Mouse (Mus musculus) ES-CJ7 (cell line): ENCODE measurements at regions not wholly inside any gene's neighbourhood (a gene's known extent, or its start where the extent isn't known, plus 50 kb on each side); places are given as distances from the start of the nearest gene placed in this dataset.

Experiments used
- DNase-seq: peaks from one replicate; pipeline ENCODE4 v3.0.0; 2011; ENCODE audit warnings: low read depth, low spot score

DNA sequence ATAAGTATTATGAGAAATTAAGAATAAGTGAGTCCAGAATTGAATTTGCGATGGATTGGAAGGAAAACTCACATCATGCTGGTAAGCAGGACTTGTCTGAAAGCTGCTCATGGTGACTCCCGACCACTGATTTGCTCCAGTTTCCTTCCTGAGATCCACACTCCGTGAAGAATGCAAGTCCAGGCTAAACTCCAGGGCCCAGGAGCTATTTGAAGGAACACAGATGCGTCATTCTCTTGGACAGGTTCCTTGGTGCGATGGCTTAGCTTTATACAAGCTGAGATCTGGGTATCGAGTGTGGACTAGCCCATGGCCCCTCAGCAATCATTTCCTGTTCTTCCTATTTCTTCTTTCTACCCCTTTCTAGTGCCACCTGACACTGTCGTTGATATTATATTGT, 192.3 kb upstream of the Zfp64 start:
- no peak for DNase-seq

DNA sequence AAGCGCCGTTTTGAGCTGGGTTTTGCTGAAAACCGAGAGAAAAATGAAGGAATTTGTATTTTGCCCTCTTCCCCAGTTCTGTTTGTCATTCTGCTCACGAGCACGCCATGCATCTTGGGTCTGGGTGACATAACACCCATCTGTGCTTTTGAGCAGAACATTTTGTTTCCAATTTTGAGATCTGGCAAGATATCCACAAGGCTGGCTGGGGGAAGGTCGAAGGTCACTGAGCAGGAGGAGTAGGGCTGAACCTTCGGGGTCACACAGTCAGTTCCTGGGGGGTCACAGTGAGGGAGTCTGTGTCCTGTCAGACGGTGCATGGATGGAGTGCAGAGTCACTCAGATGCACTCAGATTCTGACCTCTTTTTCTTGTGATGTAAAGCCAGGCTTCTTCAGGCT, 186.8 kb upstream of the Zfp64 start:
- DNase-seq, result no peak

DNA sequence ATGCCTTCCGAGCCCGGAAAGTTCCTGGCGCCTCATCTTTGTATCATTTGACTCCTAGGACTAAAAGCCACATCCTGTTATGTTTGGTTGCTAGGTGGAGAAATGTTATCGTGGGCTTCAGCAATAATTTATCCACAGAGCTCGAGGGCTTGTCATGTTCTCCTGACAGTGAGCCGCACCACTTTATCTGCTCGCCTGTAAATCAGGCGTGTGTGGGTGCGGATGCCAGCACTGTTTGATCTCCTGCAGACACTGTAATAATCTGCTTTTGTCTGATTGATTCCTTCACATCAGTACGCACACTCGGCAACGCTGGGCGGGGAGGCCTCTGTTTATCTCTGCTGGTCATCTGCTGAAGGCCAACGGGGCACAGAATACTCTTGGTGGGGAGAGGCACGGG, 178.5 kb upstream of the Zfp64 start:
- DNase-seq, result no peak

DNA sequence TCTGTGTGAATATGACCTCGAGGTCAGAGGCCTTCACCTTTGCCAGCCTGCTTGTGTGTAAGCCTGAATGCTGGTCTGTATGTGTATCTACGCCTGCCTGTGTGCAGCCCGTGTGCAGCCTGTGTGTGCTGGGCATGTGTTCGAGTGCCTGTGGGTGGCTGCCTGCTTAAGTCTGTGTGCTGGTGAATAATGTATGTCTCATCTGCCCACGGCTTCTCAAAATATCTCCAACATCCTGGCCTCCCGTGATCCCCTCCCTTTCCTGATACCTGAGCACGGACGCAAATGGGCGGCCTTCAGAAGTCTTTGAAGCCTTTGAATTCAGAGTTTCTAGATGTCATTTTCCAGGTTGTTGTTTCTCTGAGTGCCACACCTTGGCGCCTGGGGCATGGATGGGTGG, 170.1 kb upstream of the Zfp64 start:
- no peak for DNase-seq

DNA sequence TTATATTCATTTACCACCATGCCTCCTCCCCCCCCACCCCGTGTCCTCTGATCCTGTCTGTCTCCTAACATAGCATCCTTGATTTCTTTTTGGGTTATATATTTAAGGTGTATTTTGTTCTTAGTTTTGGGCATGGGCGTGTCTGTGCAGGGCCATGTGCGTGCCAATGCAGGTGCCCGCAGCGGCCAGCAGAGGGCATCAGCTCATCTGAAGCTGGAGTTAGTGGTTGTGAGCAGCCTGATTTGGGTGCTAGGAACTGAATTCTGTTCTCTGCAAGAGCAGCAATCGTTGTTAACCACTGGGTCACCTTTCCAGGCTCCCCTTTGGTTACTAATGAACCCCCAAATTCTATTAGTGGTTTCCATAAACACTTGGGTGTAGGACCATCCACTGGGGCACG, 167.5 kb upstream of the Zfp64 start:
- DNase-seq, result peak; percentile 55

DNA sequence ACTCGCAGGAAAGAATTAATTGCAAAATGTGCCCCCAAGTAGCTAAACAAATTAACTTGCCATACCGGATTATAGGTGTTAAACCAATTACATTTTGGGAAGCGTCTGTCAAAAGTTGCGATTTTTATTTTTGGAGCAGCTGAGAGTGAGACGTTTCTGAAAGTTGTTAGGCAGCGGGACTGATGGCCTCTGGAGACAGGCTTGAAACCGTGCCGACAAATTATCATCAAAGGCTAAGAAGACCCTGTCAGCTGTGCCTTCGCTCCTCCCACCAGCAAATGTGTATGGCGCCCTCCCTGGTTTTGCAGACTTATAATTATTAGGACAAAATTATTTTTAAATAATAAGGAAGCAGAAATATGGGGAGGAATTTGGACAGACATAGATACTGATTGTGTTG, 161.5 kb upstream of the Zfp64 start:
- DNase-seq, result no peak

DNA sequence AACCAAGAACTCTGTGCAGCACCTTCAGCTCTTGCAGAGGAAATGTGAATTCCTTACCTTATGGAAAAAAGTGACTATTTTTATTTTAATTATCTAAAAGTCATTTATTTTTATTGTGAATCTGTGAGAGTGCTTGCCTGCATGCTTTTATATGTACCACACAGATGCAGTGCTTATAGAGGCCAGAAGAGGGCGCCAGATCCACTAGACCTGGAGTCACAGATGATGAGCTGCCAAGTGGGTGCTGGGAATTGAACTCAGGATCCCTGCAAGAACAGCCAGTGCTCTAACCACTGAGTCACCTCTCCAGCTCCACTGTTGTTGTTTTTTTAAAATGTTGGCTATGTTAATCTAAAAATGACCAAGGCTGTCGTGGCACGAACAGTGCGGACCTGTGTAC, 153.7 kb upstream of the Zfp64 start:
- DNase-seq, result peak; percentile 69

DNA sequence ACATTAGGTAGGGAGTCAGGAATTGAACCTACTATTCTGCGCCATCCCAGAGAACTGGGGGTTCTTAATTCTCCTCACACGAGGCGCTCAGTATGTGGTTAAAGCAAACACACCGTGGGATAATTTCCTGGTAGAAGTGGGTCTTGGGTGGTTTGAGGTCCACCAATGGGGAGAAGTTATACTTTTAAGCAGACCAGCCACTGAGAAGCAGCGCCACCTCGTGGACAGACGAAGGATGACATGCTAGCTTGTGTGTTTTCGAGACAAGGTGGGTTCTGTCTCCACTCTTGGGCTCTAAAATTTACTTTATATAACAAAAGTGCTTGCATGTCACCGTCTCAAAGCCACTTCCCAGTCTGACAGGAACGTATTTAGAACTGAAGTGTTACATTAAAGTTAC, 152.7 kb upstream of the Zfp64 start:
- peak; percentile 79 for DNase-seq

DNA sequence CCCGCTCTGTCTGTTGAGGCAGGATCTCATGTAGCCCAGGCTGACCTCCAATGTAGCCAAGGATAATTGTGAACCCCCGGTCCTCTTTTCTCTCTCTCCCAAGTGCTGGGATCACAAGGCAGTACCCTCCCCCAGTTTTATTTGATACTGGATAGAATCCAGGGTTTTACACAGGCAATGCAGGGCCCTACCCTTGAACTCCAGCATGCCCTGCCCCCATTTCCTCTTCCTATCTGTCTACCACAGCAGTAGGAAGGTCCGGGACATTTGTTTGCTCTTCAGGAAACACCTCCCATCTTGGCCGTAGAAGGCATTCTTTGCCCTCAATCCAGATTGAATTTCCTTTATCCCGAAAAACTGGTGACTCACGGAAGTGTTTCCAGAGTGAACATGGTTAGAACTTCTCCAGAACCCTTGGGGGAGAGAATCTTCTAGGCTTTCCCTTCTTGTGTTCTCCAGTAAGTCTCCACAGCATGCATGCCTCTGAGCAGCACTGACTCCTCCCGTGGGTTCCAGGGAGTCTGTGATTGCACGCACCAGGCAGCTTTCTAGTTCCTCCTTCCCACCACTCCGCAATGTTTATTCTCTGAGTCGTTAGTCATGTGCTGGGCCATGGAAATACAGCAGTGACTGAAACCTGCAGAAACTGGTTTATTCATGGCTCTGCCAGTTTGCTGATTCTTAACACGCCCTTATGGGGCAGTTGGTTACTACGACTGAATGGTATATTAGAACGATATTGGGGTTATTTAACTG, 146.3 kb upstream of the Zfp64 start:
- DNase-seq, result peak; percentile 68

DNA sequence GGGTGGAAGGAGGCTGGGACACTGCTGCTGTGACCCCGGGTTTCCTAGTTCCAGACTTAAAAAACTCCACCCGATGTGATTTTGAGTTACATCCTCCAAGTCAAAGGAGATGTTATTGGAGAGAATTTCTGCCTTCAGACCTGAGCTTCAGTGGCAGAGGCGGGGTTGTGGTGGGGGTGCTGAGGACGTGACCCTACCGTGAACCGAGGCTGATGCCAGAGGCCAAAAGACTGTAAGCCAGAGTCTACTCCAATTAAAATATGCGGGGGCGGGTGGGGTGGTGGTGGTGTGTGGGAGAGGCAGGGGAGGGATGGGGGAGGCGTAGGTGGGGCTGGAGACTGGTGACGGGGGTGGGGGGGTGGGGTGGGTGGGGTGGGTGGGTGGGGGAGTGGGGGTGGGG, 145.1 kb upstream of the Zfp64 start:
- DNase-seq, result peak; percentile 82

DNA sequence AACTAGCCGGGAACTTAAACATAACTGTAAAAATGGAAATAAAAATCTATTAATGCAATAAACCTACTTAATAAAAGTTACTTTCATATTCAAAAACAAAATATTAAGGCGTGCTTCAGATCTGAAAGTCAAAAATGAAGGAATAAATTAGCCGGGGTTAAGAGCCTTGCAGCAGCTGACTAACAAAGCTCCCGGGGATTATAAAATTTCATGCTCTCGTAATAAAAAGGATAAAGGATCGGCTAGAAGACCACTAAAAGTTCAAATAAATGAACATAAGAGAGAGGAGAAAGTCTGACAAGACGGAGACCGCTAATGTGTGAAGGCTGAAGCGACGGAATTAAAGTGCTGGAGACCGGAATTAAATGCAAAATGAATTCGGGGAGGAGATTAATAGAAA, 144.3 kb upstream of the Zfp64 start:
- no peak for DNase-seq

DNA sequence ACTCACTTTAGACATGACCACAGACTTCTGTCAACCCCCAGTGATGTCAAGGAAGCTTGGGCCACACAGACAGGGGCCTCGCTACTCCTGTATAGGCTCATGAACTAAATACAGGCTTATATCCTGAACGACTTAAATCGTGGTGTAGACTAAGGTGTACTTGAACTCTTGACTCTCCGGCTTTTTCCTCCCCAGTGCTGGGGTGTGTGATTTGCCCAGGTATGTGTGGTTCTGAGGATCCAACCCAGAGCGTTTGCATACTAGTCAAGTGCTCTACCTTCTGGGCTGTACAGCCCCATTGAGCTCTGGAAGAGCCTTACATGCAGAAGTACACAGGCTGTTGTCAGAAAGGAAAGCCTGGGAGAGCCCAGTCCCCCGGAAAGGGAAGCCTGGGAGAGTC, 143.2 kb upstream of the Zfp64 start:
- DNase-seq, result peak; percentile 58

DNA sequence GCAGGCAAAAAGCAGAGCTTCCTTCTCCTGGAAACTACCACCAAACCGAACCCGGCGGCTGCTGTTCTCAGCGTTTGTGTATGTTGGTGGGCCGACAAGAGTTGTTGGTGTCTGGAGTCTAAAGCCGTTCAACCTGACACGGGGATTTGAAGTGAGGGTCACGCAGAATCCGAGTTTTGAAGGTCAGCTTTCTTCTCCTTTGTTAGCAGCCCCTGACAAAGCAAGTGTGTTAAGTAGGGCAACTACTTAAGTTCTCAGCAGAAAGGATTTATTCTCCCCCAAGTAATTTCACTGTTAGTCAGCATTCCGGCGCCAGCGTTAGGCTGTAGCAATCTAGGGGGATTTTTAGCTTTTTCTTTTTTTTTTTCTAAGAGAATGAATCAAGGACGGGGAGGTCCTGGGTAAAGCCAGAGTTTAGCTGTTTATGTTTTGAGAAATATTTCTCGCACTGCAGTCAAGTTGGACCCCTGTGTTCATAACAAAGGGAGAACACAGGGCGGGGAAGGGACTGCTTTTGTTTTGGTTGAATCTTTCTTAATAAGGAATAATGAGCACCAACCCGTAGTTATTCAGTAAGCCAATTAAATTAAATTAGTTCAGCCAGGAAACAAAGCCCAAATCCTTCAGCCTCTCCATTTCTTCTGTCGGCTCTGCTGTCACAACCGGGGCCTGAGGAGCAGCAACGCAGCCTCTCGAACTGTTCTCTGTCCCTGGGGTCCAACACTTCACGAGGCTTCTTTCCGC, 138.8 kb upstream of the Zfp64 start:
- DNase-seq, result peak; percentile 40

DNA sequence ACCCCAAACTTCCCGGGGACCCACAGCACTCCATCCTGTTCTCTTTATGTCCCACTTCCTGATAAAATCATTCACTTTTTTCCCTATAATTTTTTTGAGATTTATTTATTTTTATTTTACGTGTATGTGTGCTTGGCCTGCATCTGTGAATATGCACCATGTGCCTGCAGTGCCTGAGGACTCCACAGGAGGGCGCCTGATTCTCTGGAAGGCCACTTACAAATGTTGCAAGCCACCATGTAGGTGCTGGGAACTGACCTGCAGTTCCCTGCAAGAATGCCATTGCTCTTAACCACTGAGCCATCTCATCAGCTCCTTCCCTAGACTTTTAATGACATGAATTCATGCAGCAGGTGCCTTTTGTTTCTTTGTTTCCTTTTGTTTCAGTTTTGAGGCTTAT, 134.9 kb upstream of the Zfp64 start:
- DNase-seq, result peak; percentile 32

DNA sequence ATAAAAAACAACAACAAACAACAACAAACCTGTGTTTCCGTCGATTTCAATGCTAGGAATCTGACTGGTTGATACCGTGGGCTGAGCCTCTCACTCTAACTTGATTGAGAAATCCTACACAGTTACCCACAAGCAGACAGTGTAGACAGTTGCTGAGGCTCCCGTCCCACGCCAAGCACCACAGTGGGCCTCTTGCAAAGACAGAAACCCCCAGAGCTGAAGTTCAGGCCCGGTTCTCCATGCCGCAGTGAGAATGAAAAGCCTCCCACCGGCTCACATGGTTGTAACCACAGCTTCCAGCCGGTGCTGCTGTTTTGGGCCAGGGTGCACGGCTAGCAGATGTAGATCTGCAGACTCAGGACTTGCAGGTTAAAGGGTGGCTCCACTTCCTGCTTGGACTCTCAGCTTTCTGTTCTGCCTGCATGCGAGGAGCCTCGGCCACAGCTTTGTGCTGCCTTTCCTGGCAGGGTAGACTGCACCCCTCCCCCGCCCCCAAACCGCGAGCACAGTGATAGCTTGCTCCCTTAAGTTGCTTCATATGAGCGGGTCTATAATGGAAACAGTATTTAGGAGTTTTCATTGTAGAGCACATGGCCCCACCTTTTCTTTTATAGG, 133.6 kb upstream of the Zfp64 start:
- DNase-seq, result peak; percentile 22

DNA sequence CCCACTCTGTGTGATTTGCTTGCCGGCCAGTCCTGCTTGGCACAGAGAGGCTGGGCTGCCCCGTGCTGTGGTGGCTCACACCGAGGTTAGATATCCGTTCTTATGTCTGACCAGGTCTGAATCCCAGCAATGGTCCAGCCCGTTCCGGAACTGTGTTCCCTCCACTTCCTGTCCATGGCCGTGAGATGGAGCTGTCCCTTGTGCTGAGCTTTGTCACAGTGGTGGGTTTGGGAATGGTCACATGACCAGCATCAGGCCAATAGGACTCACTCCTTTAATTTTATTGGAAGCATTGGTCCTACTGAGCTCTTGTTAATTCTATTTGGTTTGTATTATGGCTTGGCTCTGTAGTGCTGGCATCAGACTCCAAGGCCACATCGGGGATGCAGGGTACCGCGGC, 132.9 kb upstream of the Zfp64 start:
- peak; percentile 79 for DNase-seq

DNA sequence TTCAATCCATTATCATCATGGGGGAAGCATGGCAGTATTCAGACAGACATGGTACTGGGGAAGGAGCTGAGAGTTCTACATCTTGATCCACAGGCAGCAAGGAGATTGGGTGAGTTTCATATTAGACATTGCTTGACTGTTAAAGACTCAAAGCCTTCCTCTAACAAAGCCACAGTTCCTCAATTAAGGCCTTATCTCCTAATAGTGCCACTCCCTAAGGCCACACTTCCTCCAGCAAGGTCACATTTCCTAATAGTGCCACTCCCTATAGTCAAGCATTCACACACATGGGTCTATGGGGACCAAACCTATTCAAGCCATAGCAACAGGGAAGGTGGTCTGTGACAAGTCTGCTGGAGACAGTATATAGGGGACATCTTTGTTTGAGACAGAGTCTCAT, 115.9 kb upstream of the Zfp64 start:
- no peak for DNase-seq

DNA sequence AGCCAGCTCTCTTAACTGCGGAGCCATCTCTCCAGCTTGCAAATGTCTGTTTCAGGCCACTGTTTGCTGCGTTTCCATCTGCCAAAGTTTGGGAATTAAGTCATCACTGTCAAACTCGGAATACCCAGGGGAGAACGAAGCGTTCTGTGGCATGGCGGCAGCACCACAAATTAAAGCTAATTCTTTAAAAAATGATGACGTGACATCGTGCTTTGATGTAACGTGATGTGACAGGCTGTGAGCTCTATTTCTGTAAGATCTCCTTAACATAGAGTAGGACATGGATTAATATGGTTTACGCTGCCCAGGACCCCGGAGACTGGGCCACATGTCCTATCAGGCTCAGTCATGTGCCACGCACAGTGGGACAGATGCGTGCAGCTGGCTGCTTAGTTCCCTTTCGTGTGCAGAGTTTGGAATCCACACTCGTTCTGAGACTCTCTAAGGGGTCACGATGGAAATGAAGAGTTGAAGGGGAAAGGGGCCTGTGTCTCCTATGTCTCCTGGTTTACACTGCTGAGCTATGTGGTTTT, 109.8 kb upstream of the Zfp64 start:
- DNase-seq, result no peak

DNA sequence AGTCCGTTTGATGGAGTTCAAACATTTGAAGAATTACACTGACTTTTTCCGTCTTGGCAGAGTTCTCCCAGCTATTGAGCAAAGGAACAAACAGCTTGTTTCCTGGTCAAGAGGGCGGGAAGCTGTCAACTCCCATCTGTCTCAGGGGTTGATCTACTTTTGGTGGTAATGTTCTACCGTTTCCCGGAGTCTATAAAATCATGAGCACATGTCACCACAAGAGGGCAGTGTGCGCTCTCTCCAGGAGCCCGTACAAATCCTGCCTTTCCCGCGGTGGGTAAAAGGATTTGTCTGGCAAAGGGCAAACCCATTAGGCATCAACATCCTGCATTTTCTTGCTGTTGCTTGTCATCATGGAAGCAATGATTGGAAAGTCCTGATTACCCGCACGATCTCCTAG, 106.1 kb upstream of the Zfp64 start:
- DNase-seq, result peak; percentile 85

DNA sequence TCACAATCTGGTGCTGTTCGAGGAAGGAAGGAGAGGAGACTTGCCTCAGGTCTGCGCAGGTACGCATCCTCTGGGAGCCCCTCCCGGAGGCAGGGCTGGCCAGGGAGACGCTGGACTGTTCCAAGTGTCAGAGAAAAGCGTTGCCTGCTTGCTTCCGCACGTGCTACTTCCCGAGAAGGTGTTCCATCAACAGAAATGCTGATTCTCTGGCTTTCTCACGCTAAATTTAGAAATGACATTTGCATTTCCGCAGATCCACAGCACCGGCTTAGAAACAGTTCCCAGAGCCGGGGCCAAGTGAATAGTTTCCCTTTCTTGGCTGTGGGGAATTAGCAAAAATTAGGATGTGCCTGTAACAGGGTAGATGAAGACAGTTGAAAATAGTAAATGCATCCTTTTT, 105.1 kb upstream of the Zfp64 start:
- DNase-seq, result no peak

DNA sequence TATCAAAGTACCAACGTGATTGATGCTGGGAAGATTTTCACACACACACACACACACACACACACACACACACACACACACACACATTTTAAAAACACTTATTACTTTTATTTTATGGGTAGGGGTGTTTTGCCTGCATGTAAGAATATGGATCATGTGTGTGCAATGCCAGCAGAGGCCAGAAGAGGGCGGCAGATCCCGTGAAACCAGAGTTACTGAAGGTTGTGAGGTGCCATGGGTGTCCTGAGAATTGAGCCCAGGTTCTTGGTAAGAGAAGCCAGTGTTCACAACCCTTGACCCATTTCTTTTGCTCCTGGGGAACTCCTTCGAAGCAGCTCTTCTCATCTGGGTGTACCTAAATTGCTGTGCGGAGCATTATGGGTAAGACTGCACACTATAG, 102.4 kb upstream of the Zfp64 start:
- peak; percentile 40 for DNase-seq

DNA sequence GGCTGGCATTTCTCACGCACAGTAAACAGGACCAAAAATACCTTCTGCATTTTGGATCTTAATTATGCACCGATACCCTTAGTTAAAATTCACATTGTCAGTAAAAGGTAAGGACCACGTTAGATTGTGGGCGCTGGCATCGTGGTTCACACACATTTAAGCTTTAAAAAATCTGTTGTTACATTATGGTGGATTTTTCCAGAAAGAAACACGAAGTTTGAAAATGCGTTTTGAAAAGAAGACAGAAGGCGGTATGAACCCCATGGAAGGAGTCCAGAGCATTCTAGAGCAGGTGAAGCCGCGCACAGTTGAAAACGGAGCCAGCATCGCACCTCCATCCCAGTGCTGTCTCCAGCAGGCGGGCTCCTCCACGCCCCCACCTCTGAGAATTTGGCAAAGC, 94.6 kb upstream of the Zfp64 start:
- no peak for DNase-seq

DNA sequence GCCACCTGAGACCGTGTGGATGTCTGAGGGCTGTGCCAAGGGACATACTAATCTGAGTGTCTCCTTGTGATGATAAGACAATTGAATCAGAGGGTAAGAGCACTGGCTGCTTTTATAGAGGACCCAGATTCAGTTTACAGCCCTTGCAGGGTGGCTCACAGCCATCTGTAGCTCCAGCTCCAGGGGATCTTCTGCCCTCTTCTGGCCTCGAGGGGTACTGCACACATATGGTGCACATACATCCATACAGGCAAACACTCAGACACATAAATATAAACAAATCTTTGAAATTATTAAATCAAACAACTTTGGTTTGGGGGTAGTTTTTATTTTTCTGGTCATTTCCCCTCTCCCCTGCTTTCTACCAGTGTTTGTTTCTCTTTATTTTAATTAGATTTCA, 86.4 kb upstream of the Zfp64 start:
- DNase-seq, result no peak
